Mouse (Mus musculus) embryo, embryonic 9.5 days (tissue): ENCODE results near the gene Gm44502.
"Not testable (repeated sequence)": the region's sequence is repeated elsewhere in the genome, so short reads cannot be mapped to it uniquely, and the experiment has no call there.

Source experiments
- DNase-seq: peaks from one replicate; pipeline ENCODE4 v3.0.0-alpha.2; 2017; ENCODE audit errors: extremely low spot score

Gm44502 gene

DNA sequence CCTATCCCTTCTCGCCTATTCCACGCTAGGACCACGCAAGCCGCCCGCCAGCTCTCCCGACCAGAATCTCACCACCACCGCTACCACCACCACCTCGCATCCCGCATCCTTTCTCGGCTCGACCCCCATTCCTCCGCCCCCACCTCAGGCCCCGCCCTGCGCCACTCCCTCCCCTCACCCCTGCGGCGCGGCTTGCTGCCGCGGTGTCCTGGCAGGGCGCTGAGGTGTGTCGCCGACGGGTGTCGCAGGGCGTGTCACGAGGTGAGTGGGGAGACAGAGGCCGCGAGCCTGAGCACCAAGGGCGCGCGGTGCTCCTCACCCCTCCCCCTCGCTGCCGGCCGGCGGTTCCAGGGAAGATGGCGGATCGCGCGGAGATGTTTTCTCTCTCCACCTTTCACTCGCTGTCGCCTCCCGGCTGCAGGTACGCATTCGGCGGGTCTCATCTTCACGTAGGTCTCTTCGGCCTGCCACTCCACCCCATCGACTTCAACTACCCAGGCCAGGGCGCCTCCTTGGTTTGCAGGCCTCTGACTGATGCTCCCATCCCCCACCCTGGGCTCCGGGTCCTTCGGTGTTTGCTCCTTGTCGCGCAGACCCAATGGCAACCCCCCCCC is 24.5 kb upstream of the Gm44502 start, which contains the start of gene Mapk8ip2:
Mapk8ip2 (plus strand) TSS at position 49 of the 614 bp plus-strand sequence.
- peak; percentile 48 for DNase-seq

DNA sequence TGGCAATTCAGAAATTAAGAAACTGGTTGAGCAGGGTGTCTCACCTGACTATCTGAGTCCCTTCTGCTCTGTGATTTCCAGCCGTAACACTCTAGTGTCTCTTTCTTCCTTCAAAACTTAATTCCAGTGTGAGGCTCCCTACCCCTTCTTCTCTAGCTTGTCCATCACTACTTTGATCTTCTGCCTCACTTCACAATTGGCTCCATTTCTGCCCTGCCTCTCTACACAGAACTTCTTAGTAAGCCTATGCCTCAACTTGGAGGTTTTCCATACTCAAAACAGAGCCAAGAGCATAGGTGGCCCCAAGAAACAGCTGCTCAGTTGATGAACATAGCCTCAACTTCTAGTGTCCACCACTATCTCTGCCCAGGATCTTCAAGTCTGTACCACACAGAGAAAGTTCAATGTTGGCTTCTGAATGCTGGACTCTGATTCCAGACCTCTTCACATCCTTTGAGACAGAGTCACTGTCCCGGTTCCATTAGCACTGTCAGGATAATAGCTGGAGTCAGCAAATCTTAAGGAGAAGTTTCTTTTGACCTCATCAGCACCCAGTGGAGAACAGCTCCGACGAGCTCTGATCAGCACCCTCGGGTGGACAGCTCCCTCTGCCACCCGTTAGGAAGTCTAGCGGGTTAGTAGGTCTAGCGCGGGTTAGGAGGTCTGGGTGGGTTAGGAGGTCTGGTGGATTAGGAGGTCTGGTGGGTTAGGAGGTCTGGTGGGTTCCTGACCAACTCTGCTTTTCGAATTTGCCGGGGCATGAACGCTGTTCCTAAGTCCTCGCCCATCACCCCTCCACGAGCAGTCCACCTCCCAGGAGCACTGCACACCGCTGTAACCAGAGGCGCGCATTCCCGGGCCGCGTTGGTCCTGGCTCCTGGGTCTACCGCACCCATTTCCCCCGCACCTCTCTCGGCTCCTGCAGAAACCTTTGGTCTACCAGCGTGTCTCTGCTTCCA is 23.7 kb upstream of the Gm44502 start:
- DNase-seq = peak; percentile 69

DNA sequence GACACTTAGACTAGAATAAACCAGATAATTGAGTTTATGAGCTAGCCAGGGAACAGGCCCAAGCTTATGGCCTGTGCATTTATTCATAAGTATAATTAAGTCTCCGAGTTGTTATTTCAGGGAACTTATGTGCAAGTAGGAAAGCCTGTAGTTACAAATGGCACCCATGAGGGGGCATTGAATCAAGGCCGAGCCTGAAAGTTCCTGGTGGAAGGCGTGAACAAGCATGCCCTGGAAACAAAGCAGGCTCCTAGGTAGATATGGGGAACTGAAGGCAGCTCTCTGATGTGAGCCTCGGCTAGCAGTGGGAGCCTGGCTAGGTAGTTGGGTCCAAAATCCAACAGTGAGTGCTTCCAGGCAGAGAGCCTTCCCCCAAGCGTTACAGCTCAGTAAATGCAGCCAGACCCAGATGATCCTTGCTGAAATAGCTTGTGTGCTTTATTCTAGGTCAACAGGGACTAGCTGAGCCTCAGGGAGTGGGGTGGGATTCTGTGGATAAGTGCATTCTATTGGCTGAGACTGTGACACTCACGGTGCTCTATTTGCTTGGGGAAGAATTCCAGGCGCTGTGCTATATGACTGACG is 13.1 kb upstream of the Gm44502 start:
- no peak for DNase-seq

DNA sequence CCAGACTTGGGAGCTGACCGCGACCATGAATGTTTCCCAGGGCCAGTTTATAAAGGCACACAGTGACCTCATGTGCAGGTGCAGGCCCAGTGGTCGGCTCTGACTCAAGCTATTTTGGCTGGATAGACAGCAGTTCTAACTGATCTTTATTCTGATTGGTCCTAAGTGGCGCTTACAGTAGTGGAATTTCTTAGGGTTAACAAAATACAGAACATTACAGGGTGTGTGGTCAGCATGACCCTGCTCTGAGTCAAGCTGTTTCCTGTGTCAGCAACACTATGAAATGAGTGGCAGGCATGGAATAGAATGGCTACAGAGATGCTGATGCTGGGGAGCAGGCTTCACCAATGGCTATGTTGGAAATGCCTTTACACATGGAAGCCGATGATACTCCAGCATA is 6.4 kb upstream of the Gm44502 start:
- no peak for DNase-seq

- no peak for DNase-seq
Measured at GRCm38 (mm10) chr15:89434136-89434535, 4.6 kb upstream of the Gm44502 start.

- DNase-seq = no peak
Measured at GRCm38 (mm10) chr15:89432946-89433345, 3.5 kb upstream of the Gm44502 start.

DNA sequence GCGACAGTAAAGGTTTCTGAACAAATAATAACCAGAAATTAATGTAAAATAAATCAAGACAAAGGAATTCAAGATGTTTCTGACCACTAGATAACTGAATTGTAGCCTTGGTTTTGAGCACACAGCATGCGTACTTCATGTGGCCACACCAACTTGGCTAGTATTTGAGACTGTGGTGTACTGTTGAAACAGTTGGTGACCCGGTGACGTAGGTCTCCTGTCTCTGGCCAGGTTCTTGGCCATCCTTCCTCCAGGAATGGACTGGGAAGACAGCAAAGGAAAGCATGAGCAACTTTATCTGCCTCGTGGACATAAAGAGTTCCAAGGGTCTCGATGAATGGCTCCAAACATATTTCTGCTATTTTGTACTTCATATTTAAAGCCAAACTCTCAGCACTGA is 2.3 kb upstream of the Gm44502 start:
- DNase-seq = no peak

DNA sequence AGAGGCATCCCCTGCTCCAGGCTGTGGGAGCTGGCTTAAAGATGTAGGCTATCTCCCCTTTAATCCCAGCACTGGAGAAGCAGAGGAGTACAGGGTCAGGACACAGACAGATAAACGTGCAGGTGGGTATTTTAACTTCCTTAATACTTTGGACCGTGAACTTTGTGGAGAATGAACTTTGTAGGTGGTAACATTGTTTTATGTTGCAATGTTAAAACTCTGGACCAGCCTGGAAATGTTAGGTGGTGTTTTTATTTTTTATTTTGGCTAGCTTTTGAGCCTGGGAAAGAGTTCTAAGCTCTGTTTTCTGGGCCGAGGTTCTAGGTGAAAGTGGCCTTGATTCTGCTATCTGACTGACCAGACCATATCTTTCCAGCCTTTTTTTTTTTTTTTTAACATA is 1.8 kb upstream of the Gm44502 start:
- no peak for DNase-seq

DNA sequence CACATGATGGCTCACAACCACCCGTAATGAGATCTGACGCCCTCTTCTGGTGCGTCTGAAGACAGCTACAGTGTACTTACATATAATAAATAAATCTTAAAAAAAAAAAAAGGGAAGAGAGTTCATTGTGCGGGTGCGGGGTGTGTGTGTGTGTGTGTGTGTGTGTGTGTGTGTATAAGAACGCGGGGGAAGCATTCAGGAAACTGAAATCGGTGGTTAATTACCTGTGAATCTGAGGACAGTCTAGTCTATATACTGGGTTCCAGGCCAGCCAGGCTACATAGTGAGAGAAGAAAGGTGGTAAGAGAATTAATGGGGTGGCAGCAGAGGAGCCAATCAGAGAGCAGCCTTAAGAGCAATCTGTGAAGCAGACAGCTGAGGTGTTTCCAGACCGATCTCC is 1.3 kb upstream of the Gm44502 start:
- not testable (repeated sequence) for DNase-seq

DNA sequence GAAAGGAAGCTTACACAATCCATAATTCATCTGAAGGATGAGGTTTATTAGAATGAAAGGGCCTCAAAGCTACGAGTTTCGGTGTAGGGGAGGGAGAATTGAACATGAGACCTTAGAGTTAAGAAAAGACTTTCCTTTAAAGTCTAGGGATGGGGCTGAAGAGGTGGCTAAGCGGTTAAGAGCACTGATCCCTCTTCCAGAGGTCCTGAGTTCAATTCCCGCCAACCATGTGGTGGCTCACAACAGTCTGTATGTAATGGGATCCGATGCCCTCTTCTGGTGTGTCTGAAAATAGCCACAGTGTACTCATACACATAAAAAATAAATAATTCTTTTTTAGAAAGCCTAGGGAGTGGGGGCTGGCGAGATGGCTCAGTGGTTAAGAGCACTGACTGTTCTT is 845 bp upstream of the Gm44502 start:
- DNase-seq = no peak

DNA sequence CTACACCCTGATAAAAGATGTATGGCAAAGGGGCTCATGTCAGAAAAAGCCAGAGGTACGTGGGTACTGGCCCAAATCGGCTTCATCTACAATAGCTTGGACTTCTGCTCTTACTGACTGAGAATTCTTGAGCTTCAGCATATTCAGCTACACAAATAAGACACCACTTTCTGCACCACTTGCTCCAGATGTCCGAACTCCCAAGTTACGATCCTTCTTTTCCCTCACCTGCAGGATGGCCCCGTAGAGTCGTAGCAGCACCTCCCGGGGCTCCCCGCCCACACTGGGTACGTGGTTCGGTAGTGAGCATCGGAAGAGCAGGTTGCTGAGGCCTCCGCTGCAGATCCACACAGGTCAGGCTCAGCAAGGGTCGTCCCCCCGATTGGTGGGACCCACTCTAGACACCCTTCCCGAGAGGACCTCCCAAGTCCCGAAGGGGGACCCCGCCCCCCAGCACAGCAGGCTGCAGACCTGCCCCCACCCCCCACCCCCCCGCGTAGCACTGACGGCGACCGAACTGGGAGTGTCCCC is 610 bp downstream of the Gm44502 start:
- no peak for DNase-seq

- no peak for DNase-seq
Measured at GRCm38 (mm10) chr15:89428136-89428790, 1.2 kb downstream of the Gm44502 start.

GRCm38 (mm10) chr15:89426716-89427115 is 2.8 kb downstream of the Gm44502 start:
- no peak for DNase-seq

DNA sequence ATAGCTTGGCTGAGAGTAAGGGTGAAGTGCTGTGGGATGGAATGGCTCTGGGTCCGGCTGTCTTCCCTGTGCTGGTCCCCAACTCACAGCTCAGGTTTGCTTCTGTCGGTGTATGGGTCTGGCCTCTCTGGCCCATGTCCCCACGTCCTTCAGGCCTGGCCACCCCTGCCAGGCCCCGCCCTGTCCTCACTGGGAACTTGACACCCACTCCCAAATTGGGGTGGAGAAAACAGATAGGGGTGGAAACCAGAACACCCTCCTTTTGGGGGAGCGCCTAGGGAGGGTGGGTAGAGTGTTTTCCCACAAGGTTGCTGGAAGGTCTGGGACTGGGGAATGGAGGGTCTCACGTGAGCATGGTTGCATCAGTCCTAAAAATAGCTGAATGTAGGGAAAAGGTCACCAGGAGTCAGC is 3.8 kb downstream of the Gm44502 start, which contains the start of gene Cpt1b:
Cpt1b (minus strand) TSS at position 153 of the 411 bp plus-strand sequence.
- DNase-seq = peak; percentile 20

- DNase-seq = no peak
Measured at GRCm38 (mm10) chr15:89424621-89425020, 4.9 kb downstream of the Gm44502 start.

GRCm38 (mm10) chr15:89421938-89422337 is 7.6 kb downstream of the Gm44502 start:
- DNase-seq = no peak

DNA sequence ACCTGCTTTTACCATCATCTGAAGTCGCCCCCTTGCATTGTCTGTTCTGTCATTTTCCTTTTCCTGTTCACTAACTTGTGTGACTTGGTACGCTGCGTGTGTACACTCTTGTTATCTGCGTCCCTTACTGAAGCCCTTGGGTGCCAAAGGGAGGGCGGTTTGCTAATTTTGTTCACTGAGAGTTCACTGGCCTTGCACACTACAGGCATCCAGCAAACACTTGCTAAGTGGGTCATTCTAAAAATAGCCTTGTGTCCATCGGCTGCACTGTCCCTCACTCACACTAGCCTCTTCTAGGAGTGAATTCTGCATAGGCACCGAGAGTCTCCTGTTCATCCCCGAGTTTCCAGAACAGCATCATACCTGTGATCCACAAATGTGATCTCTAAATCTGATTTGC is 14.2 kb downstream of the Gm44502 start:
- no peak for DNase-seq

DNA sequence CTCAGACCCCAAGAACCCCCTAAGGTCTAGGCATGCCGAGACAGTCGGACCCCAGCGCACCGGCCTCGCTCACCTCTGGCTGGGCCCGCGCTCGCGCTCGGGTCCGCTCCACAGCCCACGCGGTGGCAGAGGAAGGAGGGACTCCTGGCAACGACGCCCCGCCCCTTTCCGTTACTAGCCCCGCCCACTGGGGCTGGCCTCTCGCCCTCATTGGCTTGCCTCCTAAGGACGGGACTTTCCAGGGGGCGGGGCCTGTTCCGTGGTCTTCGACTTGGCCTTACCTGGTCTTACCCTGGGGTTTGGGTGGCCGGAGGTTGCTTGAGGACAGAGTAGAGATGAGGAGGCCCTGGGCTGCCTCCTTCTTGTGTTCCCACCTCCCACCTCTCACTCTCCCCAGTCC is 19.4 kb downstream of the Gm44502 start, which contains the start of gene Syce3:
Syce3 (minus strand) TSS at position 386 of the 400 bp plus-strand sequence.
- DNase-seq = no peak

GRCm38 (mm10) chr15:89406691-89407090 is 22.8 kb downstream of the Gm44502 start:
- no peak for DNase-seq

- no peak for DNase-seq
Measured at GRCm38 (mm10) chr15:89404831-89405623, 24.5 kb downstream of the Gm44502 start.

GRCm38 (mm10) chr15:89402471-89402870 is 27.0 kb downstream of the Gm44502 start:
- no peak for DNase-seq
